Mouse (Mus musculus): ENCODE measurements around the gene Cdc42ep5. TPM values are rescaled to one million over a fixed set of nuclear protein-coding genes. Genes with fewer than 3 reads are reported as not detected.

Cdc42ep5 gene
- total RNA-seq, 2 experiments from 2014 or later: 1.7 to 2.6 TPM

- peak; percentile 5 to 22 for DNase-seq (ENCODE audit: low spot score in 2 of 2)
These were observed 18.1 kb downstream of the Cdc42ep5 start for GRCm38 (mm10) chr7:4146241-4147180.

DNA sequence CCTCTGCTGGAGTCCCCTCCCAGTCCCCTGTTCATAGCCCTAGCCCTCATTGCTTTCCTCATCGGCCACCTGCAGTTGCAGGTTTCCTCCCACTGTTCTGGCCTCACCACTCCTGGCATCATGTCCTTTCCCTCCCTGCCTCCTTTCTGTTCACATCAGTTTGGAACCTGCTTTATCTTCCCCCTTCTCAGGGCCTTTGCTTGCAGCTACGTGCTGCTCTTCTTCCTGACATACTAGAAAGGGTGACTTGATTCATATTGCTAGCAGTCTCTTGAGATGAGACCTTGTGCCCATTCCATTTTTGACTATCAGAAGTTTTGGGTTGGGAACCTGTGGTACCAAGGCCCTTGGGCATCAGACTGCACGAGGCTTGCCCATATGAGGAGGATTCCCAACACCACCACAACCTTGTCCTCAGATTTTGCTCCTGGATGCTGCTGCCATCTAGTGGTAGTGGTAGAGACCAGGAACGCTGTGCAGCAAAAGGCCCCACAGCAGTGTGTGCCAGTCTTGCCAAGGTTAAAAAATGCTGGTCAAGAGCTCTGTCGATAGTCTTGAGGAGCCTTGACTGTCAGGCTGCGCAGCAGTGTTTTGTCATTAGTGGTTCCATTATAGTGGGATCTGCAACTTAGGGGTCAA, 19.0 kb downstream of the Cdc42ep5 start:
- DNase-seq (ENCODE audit: low spot score in 2 of 2): peak; percentile 58 to 63

DNA sequence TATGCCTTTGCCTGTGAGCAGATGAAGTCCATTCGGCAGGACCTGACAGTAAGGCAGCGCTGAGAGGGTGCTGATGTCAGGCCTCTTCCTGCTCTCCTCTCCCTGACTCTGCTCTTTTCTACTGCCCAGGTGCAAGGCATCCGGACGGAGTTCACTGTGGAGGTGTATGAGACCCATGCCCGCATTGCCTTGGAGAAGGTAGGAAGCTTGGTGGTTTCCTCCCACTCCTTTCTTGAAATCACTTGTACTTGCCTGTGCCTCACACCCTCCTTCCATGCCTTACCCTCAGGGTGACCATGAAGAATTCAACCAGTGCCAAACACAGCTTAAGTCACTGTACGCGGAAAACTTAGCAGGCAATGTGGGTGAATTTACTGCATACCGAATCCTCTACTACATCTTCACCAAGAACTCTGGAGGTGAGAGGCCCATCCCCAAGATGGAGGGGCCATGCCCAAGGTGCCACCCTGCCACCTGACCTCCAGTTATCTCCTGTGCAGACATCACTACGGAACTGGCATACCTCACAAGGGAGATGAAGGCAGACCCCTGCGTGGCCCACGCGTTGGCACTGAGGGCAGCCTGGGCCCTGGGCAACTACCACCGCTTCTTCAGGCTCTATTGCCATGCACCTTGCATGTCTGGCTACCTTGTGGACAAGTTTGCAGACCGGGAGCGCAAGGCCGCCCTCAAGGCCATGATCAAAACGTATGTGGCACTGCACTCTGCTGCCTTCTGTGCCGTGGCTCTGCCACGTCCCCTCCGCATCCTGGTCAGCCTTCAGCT, 19.7 kb downstream of the Cdc42ep5 start:
- peak; percentile 7 to 16 for DNase-seq (ENCODE audit: low spot score in 2 of 2)

- DNase-seq (ENCODE audit: low spot score in 2 of 2): peak in 1 of 2 experiments; percentile 9
These were observed 20.6 kb downstream of the Cdc42ep5 start for GRCm38 (mm10) chr7:4144046-4144445.

DNA sequence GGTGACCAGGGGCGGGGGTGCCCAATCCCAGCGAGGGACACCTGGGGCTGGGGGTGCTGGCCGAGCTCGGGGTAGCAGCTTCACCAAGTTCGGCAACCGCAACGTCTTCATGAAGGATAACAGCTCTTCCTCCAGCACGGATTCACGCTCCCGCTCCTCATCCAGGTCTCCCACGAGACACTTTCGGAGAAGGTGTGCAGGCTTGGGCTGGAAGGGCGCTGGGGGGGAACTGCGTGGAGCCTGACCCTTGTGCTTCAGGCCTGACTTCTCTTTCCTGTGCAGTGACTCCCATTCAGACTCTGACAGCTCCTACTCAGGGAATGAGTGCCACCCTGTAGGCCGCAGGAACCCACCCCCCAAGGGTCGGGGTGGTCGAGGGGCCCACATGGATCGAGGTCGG, 21.2 kb downstream of the Cdc42ep5 start:
- DNase-seq (ENCODE audit: low spot score in 2 of 2): peak; percentile 2 to 14

- DNase-seq (ENCODE audit: low spot score in 2 of 2): peak; percentile 3 to 21
These were observed 21.7 kb downstream of the Cdc42ep5 start for GRCm38 (mm10) chr7:4142796-4143445.

GRCm38 (mm10) chr7:4141648-4142325, 22.9 kb downstream of the Cdc42ep5 start:
- peak in 1 of 2 experiments; percentile 7 for DNase-seq (ENCODE audit: low spot score in 2 of 2)

- peak in 1 of 2 experiments; percentile 8 for DNase-seq (ENCODE audit: low spot score in 2 of 2)
These were observed 25.3 kb downstream of the Cdc42ep5 start for GRCm38 (mm10) chr7:4139391-4139790.

DNA sequence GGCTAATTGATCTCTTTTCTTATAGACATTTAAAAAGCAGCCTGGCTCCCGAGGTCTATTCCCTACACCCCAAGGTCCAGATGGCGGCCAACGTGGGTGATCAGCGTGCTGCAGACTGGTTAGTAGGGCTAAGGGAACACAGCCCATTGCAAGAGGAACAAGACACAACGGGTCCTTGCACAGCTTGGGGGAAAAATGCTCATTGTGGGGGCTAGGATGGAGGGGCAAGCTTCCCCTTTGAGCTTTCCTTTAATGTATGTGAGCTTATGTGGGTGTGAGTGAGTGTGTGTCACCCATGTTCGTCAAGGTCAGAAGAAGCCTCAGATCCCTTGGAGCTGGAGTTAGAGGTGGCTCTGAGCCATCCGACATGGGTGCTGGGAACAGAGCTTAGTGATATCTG, 26.0 kb downstream of the Cdc42ep5 start:
- peak in 1 of 2 experiments; percentile 12 for DNase-seq (ENCODE audit: low spot score in 2 of 2)

- DNase-seq (ENCODE audit: low spot score in 2 of 2): no peak
These were observed 26.5 kb downstream of the Cdc42ep5 start for GRCm38 (mm10) chr7:4138181-4138580.

DNA sequence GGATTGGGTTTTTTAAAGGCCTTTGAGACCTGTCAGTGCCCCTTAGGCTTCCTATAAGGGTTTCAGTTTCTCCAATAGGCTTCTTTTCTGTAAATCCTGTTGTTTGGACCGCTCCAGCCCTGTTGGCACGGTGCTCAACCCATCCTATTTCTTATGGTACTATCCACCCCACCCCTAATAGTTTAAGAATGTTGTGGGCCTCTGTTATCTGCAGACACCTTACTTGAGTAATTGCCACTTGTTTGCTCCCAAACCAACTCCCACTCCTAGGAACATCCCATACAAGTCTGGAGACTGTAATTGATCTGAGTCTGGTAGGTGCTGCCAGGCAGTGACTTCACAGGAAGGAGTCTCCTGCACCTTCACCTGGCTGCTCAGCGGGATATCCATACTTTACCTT, 26.9 kb downstream of the Cdc42ep5 start:
- DNase-seq (ENCODE audit: low spot score in 2 of 2): peak in 1 of 2 experiments; percentile 19

- peak; percentile 98 to 99 for DNase-seq (ENCODE audit: low spot score in 2 of 2)
These were observed 27.7 kb downstream of the Cdc42ep5 start, which contains the start of gene Leng8 for GRCm38 (mm10) chr7:4136771-4137531. Leng8 (plus strand) TSS chr7:4137039.

GRCm38 (mm10) chr7:4136404-4136770, 28.3 kb downstream of the Cdc42ep5 start:
- no peak for DNase-seq (ENCODE audit: low spot score in 2 of 2)

DNA sequence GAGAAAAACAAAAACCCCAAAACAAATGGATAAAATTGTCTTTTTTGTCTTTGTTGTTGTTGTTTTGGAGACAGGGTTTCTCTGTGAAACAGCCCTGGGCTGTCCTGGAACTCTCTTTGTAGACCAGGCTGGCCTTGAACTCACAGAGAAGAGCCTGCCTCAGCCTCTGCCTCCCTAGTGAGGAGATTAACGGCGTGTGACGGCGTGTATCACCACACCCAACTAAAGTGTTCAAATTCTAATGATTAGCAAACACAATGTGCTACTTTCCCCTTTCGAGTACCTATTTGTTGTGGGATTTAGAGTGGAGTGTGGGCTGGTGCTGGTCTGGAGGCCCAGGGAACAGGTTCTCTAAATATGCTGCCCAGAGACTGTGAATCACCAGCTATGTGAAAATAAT, 29.7 kb downstream of the Cdc42ep5 start:
- DNase-seq (ENCODE audit: low spot score in 2 of 2): no peak

GRCm38 (mm10) chr7:4132998-4133397, 31.7 kb downstream of the Cdc42ep5 start:
- peak in 1 of 2 experiments; percentile 29 for DNase-seq (ENCODE audit: low spot score in 2 of 2)

GRCm38 (mm10) chr7:4132581-4132980, 32.1 kb downstream of the Cdc42ep5 start:
- DNase-seq (ENCODE audit: low spot score in 2 of 2): peak in 1 of 2 experiments; percentile 55

DNA sequence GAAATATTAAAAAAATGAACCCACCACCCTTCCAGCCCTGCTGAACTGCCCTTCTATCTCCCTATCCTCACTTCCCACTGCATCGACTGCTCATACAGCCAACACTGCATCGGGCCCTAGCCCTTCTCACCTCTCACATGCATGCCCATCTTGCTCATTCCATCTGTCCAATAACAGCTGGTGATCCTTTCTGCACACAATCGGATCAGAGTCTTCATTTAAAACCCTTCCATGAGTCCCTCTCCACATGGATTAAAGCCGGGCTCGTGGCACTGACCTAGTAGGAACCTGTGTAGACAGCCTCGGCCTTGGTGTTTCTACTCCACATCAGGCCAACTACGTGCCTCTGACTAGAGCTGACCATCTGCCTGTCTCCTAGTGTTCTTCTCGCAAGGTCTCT, 32.7 kb downstream of the Cdc42ep5 start:
- no peak for DNase-seq (ENCODE audit: low spot score in 2 of 2)

GRCm38 (mm10) chr7:4130686-4131452, 33.8 kb downstream of the Cdc42ep5 start:
- DNase-seq (ENCODE audit: low spot score in 2 of 2): peak; percentile 90

DNA sequence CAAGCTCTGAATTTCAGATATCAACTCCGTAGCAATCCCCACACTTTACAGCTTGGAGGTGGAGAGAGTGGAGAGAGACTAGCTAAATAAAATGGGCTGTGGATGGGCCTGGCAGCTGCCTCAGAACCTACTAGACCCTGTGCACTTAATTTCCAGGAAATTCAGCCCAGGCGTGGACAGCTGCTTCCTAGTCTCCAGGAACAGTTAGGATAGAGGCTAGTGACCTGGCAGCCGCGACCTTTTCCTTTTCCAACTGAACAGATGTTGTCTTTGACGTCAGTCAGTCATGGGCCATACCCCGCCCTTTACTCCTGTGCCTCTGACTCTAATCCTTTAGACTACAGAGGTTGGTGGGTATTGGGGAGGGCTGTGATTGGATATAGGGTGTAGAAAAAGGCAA, 35.8 kb downstream of the Cdc42ep5 start:
- DNase-seq (ENCODE audit: low spot score in 2 of 2): no peak
